Mouse (Mus musculus): ENCODE results near the gene Mia2.

The Mia2 gene

GRCm38 (mm10) chr12:59164522-59164921, 68.9 kb downstream of the Mia2 start:
- DNase-seq (ENCODE audit: low spot score in 2 of 2): no peak

DNA sequence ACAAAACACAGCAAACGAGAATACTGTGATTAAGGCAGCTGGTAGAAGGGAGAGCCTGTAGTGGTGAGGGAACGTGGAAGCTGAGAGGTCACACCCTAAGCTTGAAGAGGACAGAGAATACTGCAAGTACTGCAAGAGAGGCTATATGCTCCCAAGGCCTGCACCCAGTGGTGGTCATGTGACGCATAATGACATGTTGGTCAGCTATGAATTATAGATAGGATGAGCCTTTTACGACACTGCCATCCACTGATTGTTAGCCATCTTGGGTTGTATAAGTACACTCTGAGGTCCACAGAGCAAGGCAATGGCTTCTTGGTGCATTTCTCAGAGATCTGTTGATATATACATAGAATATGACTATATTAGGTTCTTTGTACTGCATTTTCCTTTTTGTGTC, 71.0 kb downstream of the Mia2 start:
- DNase-seq (ENCODE audit: low spot score in 2 of 2): no peak

- DNase-seq (ENCODE audit: low spot score in 2 of 2): no peak
Observed at GRCm38 (mm10) chr12:59169935-59170334, 74.3 kb downstream of the Mia2 start.

- no peak for DNase-seq (ENCODE audit: low spot score in 2 of 2)
Observed at GRCm38 (mm10) chr12:59177814-59178213, 82.2 kb downstream of the Mia2 start.

GRCm38 (mm10) chr12:59188086-59188682, 92.6 kb downstream of the Mia2 start:
- no peak for DNase-seq (ENCODE audit: low spot score in 2 of 2)

- no peak for DNase-seq (ENCODE audit: low spot score in 2 of 2)
Observed at GRCm38 (mm10) chr12:59193637-59194036, 98.0 kb downstream of the Mia2 start.

DNA sequence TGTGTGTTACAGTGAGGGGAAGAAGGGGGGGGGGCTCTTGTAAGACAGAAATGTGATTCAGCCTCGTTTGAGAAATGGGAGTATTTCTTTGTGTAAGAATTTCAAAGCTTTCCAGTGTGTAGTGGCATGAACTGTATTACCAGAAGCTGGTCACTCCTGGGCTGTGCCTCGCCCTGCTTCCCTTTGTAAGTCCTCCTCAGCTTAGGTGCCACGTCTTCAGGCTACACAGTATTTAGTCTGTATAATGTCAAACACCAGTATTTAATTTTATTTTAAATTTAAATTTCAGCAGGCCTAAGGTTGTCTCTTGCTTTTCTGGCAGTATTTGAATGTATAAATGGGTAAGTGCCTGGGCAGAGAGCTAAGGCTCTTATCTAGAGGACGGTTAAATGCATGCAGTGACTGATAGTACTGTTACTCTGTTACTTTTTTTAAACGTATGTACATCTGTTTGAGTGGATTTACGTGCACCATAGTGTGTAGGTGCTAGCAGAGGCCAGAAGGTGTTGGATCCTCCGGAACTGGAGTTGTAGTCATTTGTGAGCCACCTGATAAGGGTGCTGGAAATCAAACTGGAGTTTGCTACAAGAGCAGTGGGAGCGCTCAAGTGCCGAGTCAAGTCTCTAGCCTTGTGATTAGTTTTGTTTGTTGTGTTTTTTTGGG, 98.9 kb downstream of the Mia2 start:
- DNase-seq (ENCODE audit: low spot score in 2 of 2): no peak

- DNase-seq (ENCODE audit: low spot score in 2 of 2): no peak
Observed at GRCm38 (mm10) chr12:59195065-59195464, 99.5 kb downstream of the Mia2 start.

- DNase-seq (ENCODE audit: low spot score in 2 of 2): no peak
Observed at GRCm38 (mm10) chr12:59195941-59196340, 100.3 kb downstream of the Mia2 start.

GRCm38 (mm10) chr12:59198750-59199149, 103.2 kb downstream of the Mia2 start:
- no peak for DNase-seq (ENCODE audit: low spot score in 2 of 2)

DNA sequence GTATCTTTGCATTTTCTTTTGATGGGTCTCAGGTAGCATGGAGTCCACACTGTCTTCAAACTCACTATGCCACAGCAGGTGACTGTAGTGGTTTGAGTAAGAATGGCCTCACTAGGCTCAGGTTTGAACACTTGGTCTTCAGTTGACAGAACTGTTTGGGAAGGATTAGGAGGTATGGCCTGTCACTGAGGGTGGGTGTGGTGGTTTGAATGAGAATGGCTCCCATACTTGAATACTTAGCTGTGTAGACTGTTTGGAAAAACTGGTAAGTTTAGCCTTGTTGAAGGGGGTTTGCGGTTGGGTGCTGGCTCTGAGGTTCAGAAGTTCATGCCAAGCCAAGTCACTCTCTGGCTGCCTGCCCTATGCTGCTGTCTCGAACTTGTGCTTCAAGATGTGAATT, 103.8 kb downstream of the Mia2 start:
- DNase-seq (ENCODE audit: low spot score in 2 of 2): no peak

GRCm38 (mm10) chr12:59205571-59205970, 110.0 kb downstream of the Mia2 start:
- DNase-seq (ENCODE audit: low spot score in 2 of 2): no peak

GRCm38 (mm10) chr12:59206208-59206999, 110.8 kb downstream of the Mia2 start:
- DNase-seq (ENCODE audit: low spot score in 2 of 2): peak in 1 of 2 experiments; percentile 34

DNA sequence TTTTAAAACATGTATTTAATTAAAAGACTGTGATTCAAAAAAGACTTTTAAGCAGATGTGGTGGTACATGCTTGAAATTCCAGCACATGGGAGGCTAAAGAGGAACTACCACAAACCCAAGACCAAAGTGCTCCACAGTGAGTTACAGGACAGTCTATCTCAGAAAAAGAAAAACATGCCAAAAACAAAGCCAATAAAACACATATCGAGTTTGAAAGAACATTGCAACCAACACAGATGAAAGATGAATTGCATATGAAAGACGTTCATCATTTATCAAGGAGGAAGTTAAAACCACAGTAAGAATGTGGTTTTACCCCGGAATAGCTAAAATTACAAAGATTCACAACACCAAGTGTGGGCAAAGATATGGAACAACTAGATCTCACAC, 111.4 kb downstream of the Mia2 start:
- no peak for DNase-seq (ENCODE audit: low spot score in 2 of 2)

GRCm38 (mm10) chr12:59207814-59208213, 112.2 kb downstream of the Mia2 start:
- no peak for DNase-seq (ENCODE audit: low spot score in 2 of 2)

- DNase-seq (ENCODE audit: low spot score in 2 of 2): no peak
Observed at GRCm38 (mm10) chr12:59216176-59216575, 120.6 kb downstream of the Mia2 start.

DNA sequence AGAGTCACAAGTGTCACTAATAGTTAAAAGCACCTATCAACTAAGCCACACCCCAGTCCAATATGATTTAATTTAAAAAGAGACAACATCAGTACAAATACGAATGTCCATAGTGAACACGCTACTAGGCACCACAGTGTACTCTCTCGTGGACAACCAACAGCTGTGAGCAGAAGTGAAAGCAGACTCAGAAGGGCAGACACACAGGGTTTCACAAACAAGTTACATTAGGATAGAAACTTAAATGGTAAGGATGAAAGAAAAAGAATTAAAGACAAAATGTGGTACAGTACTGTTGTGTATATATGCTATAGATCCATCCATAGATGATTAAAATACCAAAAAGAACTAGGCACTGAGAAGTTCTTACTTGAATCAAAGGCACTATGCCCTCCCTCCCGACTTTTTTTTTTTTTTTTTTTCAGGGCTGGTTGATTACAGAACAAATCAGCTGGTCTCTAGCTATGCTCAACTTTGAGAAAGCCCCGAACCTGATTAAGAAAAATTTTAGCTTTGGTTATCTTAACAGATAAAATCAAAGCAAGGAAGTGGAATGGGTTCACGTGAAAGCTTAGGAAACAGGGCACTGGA, 121.2 kb downstream of the Mia2 start:
- DNase-seq (ENCODE audit: low spot score in 2 of 2): no peak

DNA sequence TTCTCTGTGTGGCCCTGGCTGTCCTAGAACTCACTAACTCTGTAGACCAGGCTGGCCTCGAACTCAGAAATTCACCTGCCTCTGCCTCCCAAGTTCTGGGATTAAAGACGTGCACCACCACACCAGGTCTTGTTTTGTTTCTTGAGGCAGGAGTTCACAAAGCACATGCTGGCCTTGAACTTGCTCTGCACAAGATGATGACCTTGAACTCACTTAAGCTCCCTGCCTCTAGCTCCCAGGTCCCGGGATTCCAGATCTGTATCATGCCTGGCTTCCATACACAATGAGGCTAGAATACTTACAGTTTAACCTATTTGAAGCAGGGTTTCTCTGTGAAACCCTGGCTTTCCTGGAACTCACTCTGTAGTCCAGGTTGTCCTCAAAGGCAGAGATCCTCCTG, 121.7 kb downstream of the Mia2 start:
- DNase-seq (ENCODE audit: low spot score in 2 of 2): no peak

DNA sequence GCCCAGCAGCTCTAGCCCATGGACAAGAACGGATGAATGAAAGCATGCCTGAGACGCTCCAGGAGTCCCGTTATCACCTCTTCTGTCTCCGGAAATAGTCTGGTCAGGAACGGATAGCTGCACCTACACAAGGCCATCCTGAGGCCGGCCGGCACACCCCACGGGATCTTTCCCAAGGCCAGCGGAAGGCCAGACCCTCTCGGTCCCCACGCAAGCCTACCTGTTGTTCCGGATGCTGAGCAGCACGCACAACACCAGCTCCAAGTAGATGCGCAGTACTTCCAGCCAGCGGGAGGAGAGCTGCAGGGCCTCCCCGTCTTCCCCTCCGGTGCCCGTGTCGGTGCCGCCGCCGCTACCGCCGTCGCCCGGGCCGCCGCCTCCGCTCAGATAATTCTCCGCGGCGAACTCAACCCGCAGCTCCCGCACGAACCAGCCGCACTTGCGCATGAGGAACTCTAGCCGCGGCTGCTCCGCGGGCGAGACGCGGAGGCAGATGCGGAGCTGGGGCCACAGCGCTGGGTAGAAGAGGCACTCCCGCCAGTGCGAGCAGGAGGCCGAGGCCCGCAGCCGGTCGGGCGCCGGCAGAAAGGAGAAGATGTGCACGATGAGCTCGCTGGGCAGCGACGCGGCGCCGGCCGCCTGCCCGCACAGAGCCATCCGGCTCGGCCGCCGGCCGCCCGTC, 123.2 kb downstream of the Mia2 start:
- DNase-seq (ENCODE audit: low spot score in 2 of 2): peak; percentile 68

GRCm38 (mm10) chr12:59219325-59220225, 124.0 kb downstream of the Mia2 start, which contains the start of gene Fbxo33:
Gene Fbxo33 (minus strand): TSS chr12:59219725.
- peak; percentile 97 to 98 for DNase-seq (ENCODE audit: low spot score in 2 of 2)

DNA sequence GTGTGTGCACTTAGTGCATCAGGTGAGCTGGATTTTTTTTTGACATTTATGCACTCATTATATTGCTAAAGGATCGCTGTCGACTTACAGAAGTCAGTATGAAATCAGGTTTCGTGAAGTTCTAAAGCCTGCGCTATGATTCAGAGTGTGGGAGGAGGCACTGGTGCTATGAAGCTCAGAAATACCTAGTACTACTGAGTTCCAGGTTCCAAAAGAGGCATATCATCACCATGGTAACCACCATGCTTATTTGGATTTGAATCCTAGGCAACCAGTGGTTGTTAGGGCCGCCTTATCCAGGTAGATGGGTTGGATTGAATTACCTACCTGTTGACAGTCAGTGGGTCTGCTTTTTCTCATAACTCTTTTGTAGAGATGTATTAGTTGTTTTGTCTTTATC, 132.8 kb downstream of the Mia2 start:
- DNase-seq (ENCODE audit: low spot score in 2 of 2): no peak

Data from spleen, postnatal 10 days (tissue).